Mouse (Mus musculus): ENCODE measurements around the gene 4930535I16Rik. TPM values are rescaled to one million over a fixed set of nuclear protein-coding genes. Genes with fewer than 3 reads are reported as not detected.
"Not testable (repeated sequence)": the region's sequence is repeated elsewhere in the genome, so short reads cannot be mapped to it uniquely, and the experiment has no call there.

The 4930535I16Rik gene
- polyA plus RNA-seq, 1 experiment: not detected

DNA sequence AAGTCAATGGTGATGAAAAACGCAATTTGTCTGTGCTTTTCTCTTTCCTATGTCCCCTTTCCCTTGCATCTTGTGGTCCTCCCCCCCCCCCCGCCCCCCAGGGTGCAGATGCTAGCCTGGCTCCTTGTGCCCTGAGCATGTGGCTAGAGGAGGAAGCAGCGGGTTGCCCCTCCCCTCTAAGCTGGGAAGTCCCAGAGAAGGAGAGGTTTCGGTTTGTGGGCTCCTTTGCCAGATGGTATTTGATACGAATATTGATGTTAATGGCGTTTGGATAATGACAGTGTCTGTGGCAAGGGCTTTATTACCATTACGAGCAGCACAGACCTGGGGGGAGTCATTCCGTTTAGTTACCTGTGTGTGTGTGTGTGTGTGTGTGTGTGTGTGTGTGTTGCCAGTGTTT lies 34.2 kb upstream of the 4930535I16Rik start:
- 0 out of 2 replicates have a peak, but pooled peaks cover 2% of the 10 kb centered on the region for H3K27me3 ChIP-seq (ENCODE audit: control insufficient read depth, insufficient read depth, low read length)
- peak in 1 of 2 experiments; percentile 20 for DNase-seq (ENCODE audit: low read depth in 1 of 2, low spot score in 2 of 2)
- no peak for TF ChIP-seq POLR2A (IDR thresholded peaks at IDR 0.05; ENCODE audit: low read depth, low read length)
- TF ChIP-seq CTCF (IDR thresholded peaks at IDR 0.05; ENCODE audit: extremely low read depth, insufficient read depth, insufficient read length, insufficient replicate concordance): no peak
- no peaks in the 10 kb centered on the region; the same call in 1 of the 2 replicates for H3K4me1 ChIP-seq (ENCODE audit: control insufficient read depth, insufficient read depth, insufficient read length)
- no peaks in the 10 kb centered on the region for H3K36me3 ChIP-seq (ENCODE audit: control insufficient read depth, insufficient read depth, low read length)
- H3K27ac ChIP-seq (ENCODE audit: insufficient read depth, low read length): 0 out of 2 replicates have a peak overlapping the region, but pooled peaks have one; percentile 9
- peak overlapping the region; percentile 13; the same call in 1 of the 2 replicates for H3K4me3 ChIP-seq (ENCODE audit: extremely low read depth, insufficient read depth, insufficient read length)
- 10% methylated on average over 8 of the region's 8 CpGs for WGBS

DNA sequence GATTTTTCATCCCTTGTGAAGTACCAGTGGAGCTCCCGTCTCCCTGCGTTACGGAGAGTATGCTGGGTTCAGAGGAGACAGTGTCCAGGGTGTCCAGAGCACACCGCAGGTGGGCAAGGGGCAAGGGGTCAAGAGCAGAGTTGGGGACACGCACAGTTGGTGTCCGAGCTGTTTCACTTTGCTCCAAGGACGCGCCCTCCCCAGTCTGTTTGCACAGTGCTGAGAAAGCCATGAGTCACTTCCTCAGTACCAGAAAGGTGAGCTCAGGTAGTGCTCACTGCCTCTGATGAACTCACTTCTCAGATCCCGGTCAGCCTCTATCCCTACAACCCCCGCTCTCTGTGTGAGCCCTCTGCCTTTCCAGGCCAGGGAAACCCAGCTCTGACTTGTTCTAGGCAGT lies 31.8 kb upstream of the 4930535I16Rik start:
- TF ChIP-seq POLR2A (IDR thresholded peaks at IDR 0.05; ENCODE audit: low read depth, low read length) (no peak), CTCF (IDR thresholded peaks at IDR 0.05; ENCODE audit: extremely low read depth, insufficient read depth, insufficient read length, insufficient replicate concordance) (no peak)
- Histone ChIP-seq H3K4me3 (ENCODE audit: extremely low read depth, insufficient read depth, insufficient read length) (no peak overlapping the region), H3K4me1 (ENCODE audit: control insufficient read depth, insufficient read depth, insufficient read length) (no peaks in the 10 kb centered on the region; the same call in 1 of the 2 replicates), H3K36me3 (ENCODE audit: control insufficient read depth, insufficient read depth, low read length) (no peaks in the 10 kb centered on the region), H3K27ac (ENCODE audit: insufficient read depth, low read length) (no peak overlapping the region), H3K27me3 (ENCODE audit: control insufficient read depth, insufficient read depth, low read length) (no peaks in the 10 kb centered on the region)
- no peak for DNase-seq (ENCODE audit: low read depth in 1 of 2, low spot score in 2 of 2)
- 85% methylated on average over 10 of the region's 10 CpGs for WGBS

- 88% methylated on average over 6 of the region's 6 CpGs for WGBS
- TF ChIP-seq POLR2A (IDR thresholded peaks at IDR 0.05; ENCODE audit: low read depth, low read length): no peak
- H3K36me3 ChIP-seq (ENCODE audit: control insufficient read depth, insufficient read depth, low read length): no peaks in the 10 kb centered on the region
- no peak for DNase-seq (ENCODE audit: low read depth in 1 of 2, low spot score in 2 of 2)
- H3K4me3 ChIP-seq (ENCODE audit: extremely low read depth, insufficient read depth, insufficient read length): no peak overlapping the region
- H3K27ac ChIP-seq (ENCODE audit: insufficient read depth, low read length): no peak overlapping the region
- no peaks in the 10 kb centered on the region for H3K27me3 ChIP-seq (ENCODE audit: control insufficient read depth, insufficient read depth, low read length)
- H3K4me1 ChIP-seq (ENCODE audit: control insufficient read depth, insufficient read depth, insufficient read length): no peaks in the 10 kb centered on the region; the same call in 1 of the 2 replicates
Measured at GRCm38 (mm10) chr4:123948901-123949300, 31.1 kb upstream of the 4930535I16Rik start.

GRCm38 (mm10) chr4:123947149-123947548 lies 29.3 kb upstream of the 4930535I16Rik start:
- DNase-seq (ENCODE audit: low read depth in 1 of 2, low spot score in 2 of 2): no peak
- TF ChIP-seq POLR2A (IDR thresholded peaks at IDR 0.05; ENCODE audit: low read depth, low read length) (no peak), CTCF (IDR thresholded peaks at IDR 0.05; ENCODE audit: extremely low read depth, insufficient read depth, insufficient read length, insufficient replicate concordance) (no peak)
- no peak overlapping the region for H3K4me3 ChIP-seq (ENCODE audit: extremely low read depth, insufficient read depth, insufficient read length)
- H3K27ac ChIP-seq (ENCODE audit: insufficient read depth, low read length): no peak overlapping the region
- no peaks in the 10 kb centered on the region for H3K36me3 ChIP-seq (ENCODE audit: control insufficient read depth, insufficient read depth, low read length)
- no peaks in the 10 kb centered on the region; the same call in 1 of the 2 replicates for H3K4me1 ChIP-seq (ENCODE audit: control insufficient read depth, insufficient read depth, insufficient read length)
- no peaks in the 10 kb centered on the region for H3K27me3 ChIP-seq (ENCODE audit: control insufficient read depth, insufficient read depth, low read length)
- 84% methylated on average over 5 of the region's 5 CpGs for WGBS

DNA sequence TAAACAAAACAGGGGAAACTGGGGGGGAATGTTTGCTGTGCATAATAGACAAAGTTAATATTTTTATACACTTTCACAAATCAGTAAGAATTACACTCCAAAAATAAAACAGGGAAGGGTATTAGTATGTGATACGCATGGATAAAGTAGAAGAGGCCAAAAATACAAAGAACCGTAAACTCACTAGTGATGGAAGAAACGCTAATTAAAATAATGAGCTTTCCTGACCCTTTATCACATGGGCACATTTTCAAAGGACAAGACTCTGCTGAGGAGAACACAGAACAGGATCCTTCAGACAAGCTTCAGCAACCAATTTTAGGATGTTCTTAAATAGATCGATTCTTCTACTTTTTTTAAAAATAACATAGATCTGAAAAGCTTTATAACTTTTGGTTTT lies 28.9 kb upstream of the 4930535I16Rik start:
- WGBS: 93% methylated on average over 4 of the region's 4 CpGs
- Histone ChIP-seq H3K4me3 (ENCODE audit: extremely low read depth, insufficient read depth, insufficient read length) (no peak overlapping the region), H3K36me3 (ENCODE audit: control insufficient read depth, insufficient read depth, low read length) (no peaks in the 10 kb centered on the region), H3K27ac (ENCODE audit: insufficient read depth, low read length) (no peak overlapping the region), H3K27me3 (ENCODE audit: control insufficient read depth, insufficient read depth, low read length) (no peaks in the 10 kb centered on the region), H3K4me1 (ENCODE audit: control insufficient read depth, insufficient read depth, insufficient read length) (no peaks in the 10 kb centered on the region; the same call in 1 of the 2 replicates)
- no peak for DNase-seq (ENCODE audit: low read depth in 1 of 2, low spot score in 2 of 2)
- no peak for TF ChIP-seq CTCF (IDR thresholded peaks at IDR 0.05; ENCODE audit: extremely low read depth, insufficient read depth, insufficient read length, insufficient replicate concordance)
- TF ChIP-seq POLR2A (IDR thresholded peaks at IDR 0.05; ENCODE audit: low read depth, low read length): no peak

- 3% methylated on average over 7 of the region's 7 CpGs for WGBS
Measured at GRCm38 (mm10) chr4:123940878-123941277, 23.1 kb upstream of the 4930535I16Rik start.

DNA sequence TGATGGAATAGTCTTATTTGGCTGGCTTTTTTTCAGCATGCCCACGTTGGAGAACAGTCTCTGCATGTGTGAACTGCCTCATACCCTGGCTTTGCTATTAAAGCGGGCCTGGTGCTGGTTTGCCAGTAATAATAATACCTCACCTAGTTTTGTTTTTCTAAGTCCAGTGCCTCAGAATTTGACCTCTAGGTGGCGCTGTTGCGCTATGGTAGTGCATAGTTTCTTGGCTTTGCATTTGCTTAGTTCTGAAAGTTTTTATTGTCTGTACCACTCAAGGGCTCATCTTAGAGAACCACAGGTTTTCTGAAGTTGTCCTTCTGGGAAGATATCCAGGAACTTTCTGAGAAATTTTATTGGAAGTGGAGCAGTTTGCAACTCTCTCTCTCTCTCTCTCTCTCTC lies 22.0 kb upstream of the 4930535I16Rik start:
- Histone ChIP-seq H3K27ac (ENCODE audit: insufficient read depth, low read length) (no peak overlapping the region), H3K4me3 (ENCODE audit: extremely low read depth, insufficient read depth, insufficient read length) (no peak overlapping the region), H3K4me1 (ENCODE audit: control insufficient read depth, insufficient read depth, insufficient read length) (no peaks in the 10 kb centered on the region), H3K27me3 (ENCODE audit: control insufficient read depth, insufficient read depth, low read length) (no peaks in the 10 kb centered on the region), H3K36me3 (ENCODE audit: control insufficient read depth, insufficient read depth, low read length) (peaks cover 11% of the 10 kb centered on the region; the same call in 1 of the 2 replicates)
- TF ChIP-seq CTCF (IDR thresholded peaks at IDR 0.05; ENCODE audit: extremely low read depth, insufficient read depth, insufficient read length, insufficient replicate concordance) (peak; percentile 42; the same call in 1 of the 2 replicates), POLR2A (IDR thresholded peaks at IDR 0.05; ENCODE audit: low read depth, low read length) (no peak)
- DNase-seq (ENCODE audit: low read depth in 1 of 2, low spot score in 2 of 2): peak; percentile 47 to 67
- WGBS: 3% methylated on average over 4 of the region's 4 CpGs

More at GRCm38 (mm10) chr4:123940878-123941277, 23.1 kb upstream of the 4930535I16Rik start:
- not testable (repeated sequence) for H3K4me3 ChIP-seq (ENCODE audit: extremely low read depth, insufficient read depth, insufficient read length); H3K36me3 ChIP-seq (ENCODE audit: control insufficient read depth, insufficient read depth, low read length); H3K27ac ChIP-seq (ENCODE audit: insufficient read depth, low read length); H3K4me1 ChIP-seq (ENCODE audit: control insufficient read depth, insufficient read depth, insufficient read length); H3K27me3 ChIP-seq (ENCODE audit: control insufficient read depth, insufficient read depth, low read length)
- peak in 1 of 2 experiments; percentile 14 for DNase-seq (ENCODE audit: low read depth in 1 of 2, low spot score in 2 of 2)
